Mouse (Mus musculus) limb, embryonic 11.5 days (tissue): ENCODE measurements at regions not wholly inside any gene's neighbourhood (a gene's known extent, or its start where the extent isn't known, plus 50 kb on each side); places are given as distances from the start of the nearest gene placed in this dataset.

ENCODE experiments used
- ATAC-seq: fragments of 200-750 bp; cut with Nextera tagmentation; 2 replicates; pipeline ENCODE4 v1.8.0; 2017; ENCODE audit warnings: low read depth; ENCODE audit not compliant: insufficient number of reproducible peaks, low FRiP score, low TSS enrichment
- DNase-seq: peaks from one replicate; pipeline ENCODE4 v3.0.0-alpha.2; 2015; ENCODE audit warnings: low spot score
- H3K27ac ChIP-seq: fragments of 300-500 bp; sonication (generic); replicated peaks from 2 replicates; pipeline ENCODE4 v1.5.1; 2014; ENCODE audit warnings: low read depth, mild to moderate bottlenecking, low read length
- H3K27me3 ChIP-seq: fragments of 300-500 bp; sonication (generic); 2 replicates; pipeline ENCODE4 v1.6.1; 2014; ENCODE audit warnings: mild to moderate bottlenecking, low read length, mixed read lengths; ENCODE audit not compliant: control insufficient read depth, insufficient read depth
- H3K36me3 ChIP-seq: fragments of 300-500 bp; sonication (generic); 2 replicates; pipeline ENCODE4 v1.6.1; 2014; ENCODE audit warnings: mild to moderate bottlenecking, low read length, moderate library complexity, mixed read lengths; ENCODE audit not compliant: control insufficient read depth, insufficient read depth
- H3K4me1 ChIP-seq: fragments of 300-500 bp; sonication (generic); 2 replicates; pipeline ENCODE4 v1.6.1; 2014; ENCODE audit warnings: low read length, mixed read lengths; ENCODE audit not compliant: control insufficient read depth, insufficient read depth
- H3K4me2 ChIP-seq: fragments of 300-500 bp; sonication (generic); 2 replicates; pipeline ENCODE4 v1.6.1; 2014; ENCODE audit warnings: low read depth, mild to moderate bottlenecking, moderate library complexity; ENCODE audit not compliant: severe bottlenecking
- H3K4me3 ChIP-seq: fragments of 300-500 bp; sonication (generic); 2 replicates; pipeline ENCODE4 v1.5.1; 2014; ENCODE audit warnings: low read depth, low read length
- H3K9ac ChIP-seq: fragments of 300-500 bp; sonication (generic); 2 replicates; pipeline ENCODE4 v1.6.1; 2014; ENCODE audit warnings: mild to moderate bottlenecking, low read length
- H3K9me3 ChIP-seq: fragments of 300-500 bp; sonication (generic); 2 replicates; pipeline ENCODE4 v1.6.1; 2016; ENCODE audit warnings: low read length; ENCODE audit not compliant: control insufficient read depth
- WGBS: fragments of 180-500 bp; shearing (Covaris S2); extraction: QIAGEN DNeasy Blood & Tissue Kit; methylation state at CpG from one replicate; pipeline ENCODE4 v1.1.7; 2014; 5-methylcytosine and 5-hydroxymethylcytosine counted together

DNA sequence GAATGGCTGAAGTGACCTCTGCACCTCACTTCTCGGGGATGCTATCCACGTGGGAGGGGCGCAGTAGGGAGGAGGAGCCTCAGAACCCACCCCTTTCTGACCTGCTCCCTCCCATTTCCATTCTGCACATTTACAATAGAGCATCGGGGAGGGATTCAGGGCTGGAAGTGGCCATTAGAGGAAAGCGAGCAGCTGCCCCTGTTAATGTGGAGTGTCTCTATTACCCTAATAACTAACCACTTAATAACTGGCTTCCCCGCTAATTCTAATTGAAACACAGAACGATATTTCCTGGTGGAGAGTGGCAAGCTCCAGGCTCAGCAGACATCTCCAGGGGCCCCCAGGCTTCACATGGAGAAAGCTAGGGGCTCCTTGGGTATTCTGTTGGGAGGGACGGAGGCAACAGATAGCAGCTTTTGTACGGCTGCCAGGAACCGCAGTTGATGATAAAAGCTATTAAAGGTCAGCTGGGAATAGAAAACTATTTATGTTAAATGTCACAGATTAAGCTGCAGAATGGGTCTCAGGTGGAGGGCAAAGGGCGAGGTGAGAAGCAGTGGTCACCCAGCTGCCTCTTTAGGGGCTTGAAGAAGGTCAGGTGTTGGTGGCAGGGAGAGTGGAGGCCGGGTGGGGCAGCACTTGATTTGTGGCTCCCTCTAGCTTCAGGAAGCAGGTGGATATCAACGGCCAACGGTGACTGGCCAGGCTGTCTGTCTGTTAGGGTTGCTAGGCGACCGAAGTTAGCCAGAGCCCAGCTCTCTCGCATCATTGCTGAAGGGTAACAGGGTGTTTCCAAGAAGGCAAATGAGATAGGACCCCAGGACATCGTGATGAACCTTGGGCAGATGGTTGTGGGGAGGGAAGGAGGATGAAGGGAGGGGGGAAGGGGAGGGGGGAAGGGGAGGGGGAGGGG, 118.4 kb upstream of the Sdk2 start:
- Histone ChIP-seq H3K4me1 (no peaks in the 10 kb centered on the region), H3K4me3 (no peak overlapping the region), H3K9ac (no peak overlapping the region), H3K4me2 (no peak overlapping the region), H3K36me3 (no peaks in the 10 kb centered on the region), H3K27ac (no peak overlapping the region), H3K9me3 (no peaks in the 10 kb centered on the region), H3K27me3 (no peaks in the 10 kb centered on the region)
- DNase-seq (peak; percentile 56), ATAC-seq (no peak)
- WGBS = 51% methylated on average over 17 of the region's 18 CpGs

- no peak overlapping the region for H3K27ac ChIP-seq
- H3K27me3 ChIP-seq = no peaks in the 10 kb centered on the region
- WGBS = 82% methylated on average over 5 of the region's 5 CpGs
- ATAC-seq = no peak
- no peaks in the 10 kb centered on the region for H3K36me3 ChIP-seq
- H3K4me2 ChIP-seq = no peak overlapping the region
- no peak for DNase-seq
- no peaks in the 10 kb centered on the region for H3K4me1 ChIP-seq
- H3K4me3 ChIP-seq = no peak overlapping the region
- H3K9ac ChIP-seq = no peak overlapping the region
- H3K9me3 ChIP-seq = no peaks in the 10 kb centered on the region
These were observed 117.6 kb upstream of the Sdk2 start for GRCm38 (mm10) chr11:114184431-114184830.

GRCm38 (mm10) chr11:114183231-114183630, 116.4 kb upstream of the Sdk2 start:
- H3K4me3 ChIP-seq = no peak overlapping the region
- no peak overlapping the region for H3K4me2 ChIP-seq
- DNase-seq = no peak
- no peaks in the 10 kb centered on the region for H3K9me3 ChIP-seq
- WGBS = 72% methylated on average over 10 of the region's 10 CpGs
- no peak for ATAC-seq
- no peaks in the 10 kb centered on the region for H3K27me3 ChIP-seq
- H3K4me1 ChIP-seq = peaks cover 6% of the 10 kb centered on the region
- no peak overlapping the region for H3K9ac ChIP-seq
- H3K36me3 ChIP-seq = no peaks in the 10 kb centered on the region
- H3K27ac ChIP-seq = no peak overlapping the region

- no peak overlapping the region for H3K4me2 ChIP-seq
- no peak overlapping the region for H3K27ac ChIP-seq
- no peaks in the 10 kb centered on the region for H3K27me3 ChIP-seq
- no peak overlapping the region for H3K9ac ChIP-seq
- no peak overlapping the region for H3K4me3 ChIP-seq
- ATAC-seq = 0 out of 2 replicates have a peak, but pooled peaks have one; percentile 15
- peaks cover 28% of the 10 kb centered on the region for H3K4me1 ChIP-seq
- WGBS = 66% methylated on average over 6 of the region's 6 CpGs
- H3K36me3 ChIP-seq = no peaks in the 10 kb centered on the region
- no peaks in the 10 kb centered on the region for H3K9me3 ChIP-seq
- DNase-seq = peak; percentile 45
These were observed 112.1 kb upstream of the Sdk2 start for GRCm38 (mm10) chr11:114178746-114179472.

DNA sequence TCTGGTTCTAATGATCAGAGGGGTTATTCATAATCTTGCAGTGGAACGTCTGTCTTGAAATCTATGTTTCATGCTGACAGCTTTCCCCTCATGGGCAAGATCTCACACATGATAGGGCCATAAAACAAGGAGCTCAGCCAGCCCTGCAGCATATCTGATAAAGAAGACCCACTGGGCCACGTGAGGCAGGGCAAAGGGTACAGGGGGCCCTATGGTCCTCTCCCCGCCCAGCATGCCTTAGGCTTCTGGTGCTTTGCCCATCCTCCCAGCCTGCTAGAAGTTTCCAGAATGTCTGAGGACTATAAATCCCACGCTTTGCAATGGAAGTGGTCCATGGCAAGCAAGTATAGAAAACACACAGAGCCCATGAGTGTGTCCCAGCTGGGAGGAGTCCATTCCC, 110.9 kb upstream of the Sdk2 start:
- DNase-seq (no peak), ATAC-seq (no peak)
- Histone ChIP-seq H3K4me3 (no peak overlapping the region), H3K27ac (no peak overlapping the region), H3K4me1 (peaks cover 28% of the 10 kb centered on the region), H3K9me3 (no peaks in the 10 kb centered on the region), H3K27me3 (no peaks in the 10 kb centered on the region), H3K9ac (no peak overlapping the region), H3K36me3 (no peaks in the 10 kb centered on the region), H3K4me2 (no peak overlapping the region)
- WGBS = 48% methylated on average over 4 of the region's 4 CpGs

- WGBS = 78% methylated on average over 1 of the region's 1 CpGs
- ATAC-seq = no peak
These were observed 110.4 kb upstream of the Sdk2 start for GRCm38 (mm10) chr11:114177281-114177680.

DNA sequence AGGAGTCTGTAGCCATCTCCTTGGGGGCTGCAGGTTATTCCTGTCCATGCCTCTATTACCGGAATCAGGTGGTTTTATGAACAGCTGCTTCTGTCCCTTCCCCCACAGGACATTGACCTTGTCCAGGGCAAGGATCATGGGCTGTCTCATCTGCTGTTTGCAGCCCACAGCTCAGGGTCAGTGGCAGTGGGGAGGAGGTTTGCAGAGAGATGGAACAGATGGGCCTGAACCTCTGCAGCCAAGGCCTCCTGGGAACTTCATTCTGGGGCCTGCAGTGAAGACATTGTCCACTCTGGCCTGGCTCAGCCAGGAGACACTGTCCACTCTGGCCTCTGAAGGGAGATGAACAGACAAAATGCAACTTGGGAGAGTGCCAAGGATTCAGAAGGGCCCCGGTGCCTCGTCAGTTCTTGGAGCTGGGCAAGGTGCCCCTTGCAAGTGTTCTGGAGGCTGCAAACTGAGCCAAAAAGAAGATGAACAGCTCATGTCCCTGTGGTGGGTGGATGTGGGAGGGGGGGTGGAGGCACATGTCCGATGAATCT, 109.9 kb upstream of the Sdk2 start:
- WGBS = 78% methylated on average over 4 of the region's 4 CpGs
- peaks cover 28% of the 10 kb centered on the region for H3K4me1 ChIP-seq
- no peak for ATAC-seq

More at GRCm38 (mm10) chr11:114177281-114177680, 110.4 kb upstream of the Sdk2 start:
- H3K4me2 ChIP-seq = no peak overlapping the region
- H3K9ac ChIP-seq = no peak overlapping the region
- no peaks in the 10 kb centered on the region for H3K9me3 ChIP-seq
- no peak overlapping the region for H3K27ac ChIP-seq
- no peak overlapping the region for H3K4me3 ChIP-seq
- no peak for DNase-seq
- no peaks in the 10 kb centered on the region for H3K27me3 ChIP-seq
- H3K36me3 ChIP-seq = no peaks in the 10 kb centered on the region
- H3K4me1 ChIP-seq = peaks cover 28% of the 10 kb centered on the region

DNA sequence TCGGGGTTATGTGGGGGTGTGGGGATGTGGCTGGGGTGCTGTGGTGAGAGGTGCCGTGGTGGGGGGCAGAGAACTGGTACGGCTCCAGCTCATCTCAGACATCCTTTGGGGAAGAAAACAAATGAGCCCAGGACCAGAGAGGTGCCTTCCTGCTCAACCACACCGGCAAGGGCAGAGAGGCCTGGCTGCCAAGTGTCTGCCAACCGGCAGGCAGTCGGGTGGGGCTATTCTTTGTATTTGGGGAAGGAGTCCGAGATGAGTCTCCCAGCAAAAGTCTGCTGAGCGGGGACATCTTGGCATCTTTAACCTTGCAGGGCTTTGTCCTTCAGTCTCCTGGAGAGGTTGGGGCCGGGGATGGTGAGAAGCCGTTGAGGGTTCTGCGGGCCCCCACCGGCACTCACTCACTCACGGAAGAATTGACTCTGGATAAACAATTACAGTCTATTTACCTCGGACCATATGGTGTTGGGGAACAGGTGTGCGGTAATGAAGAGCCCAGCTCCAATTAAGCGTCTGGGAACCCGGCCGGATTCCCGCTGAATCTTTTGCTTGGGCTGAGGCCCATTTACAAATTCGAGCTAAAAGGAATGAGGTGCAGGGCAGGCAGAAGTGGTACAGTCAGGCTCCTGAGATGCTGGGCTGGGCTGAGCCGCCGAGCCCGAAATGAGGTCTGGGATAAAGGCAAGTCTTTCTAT, 108.7 kb upstream of the Sdk2 start:
- DNase-seq = peak; percentile 37
- ATAC-seq = no peak
- H3K4me3 ChIP-seq = no peak overlapping the region
- H3K4me2 ChIP-seq = no peak overlapping the region
- no peaks in the 10 kb centered on the region for H3K36me3 ChIP-seq
- 28% methylated on average over 23 of the region's 23 CpGs for WGBS
- no peak overlapping the region for H3K9ac ChIP-seq
- no peaks in the 10 kb centered on the region for H3K27me3 ChIP-seq
- H3K27ac ChIP-seq = no peak overlapping the region
- peaks cover 28% of the 10 kb centered on the region for H3K4me1 ChIP-seq
- no peaks in the 10 kb centered on the region for H3K9me3 ChIP-seq

More for the DNA sequence above, 109.9 kb upstream of the Sdk2 start:
- Histone ChIP-seq H3K27me3 (no peaks in the 10 kb centered on the region), H3K27ac (no peak overlapping the region), H3K9me3 (no peaks in the 10 kb centered on the region), H3K9ac (no peak overlapping the region), H3K36me3 (no peaks in the 10 kb centered on the region), H3K4me2 (no peak overlapping the region), H3K4me3 (no peak overlapping the region)
- no peak for DNase-seq
